Mouse (Mus musculus) lung, postnatal 10 days (tissue): Measurements from ENCODE around the gene Ngrn.

Experiments
- DNase-seq: peaks from one replicate; pipeline ENCODE4 v3.0.0; 2021

Ngrn gene

DNA sequence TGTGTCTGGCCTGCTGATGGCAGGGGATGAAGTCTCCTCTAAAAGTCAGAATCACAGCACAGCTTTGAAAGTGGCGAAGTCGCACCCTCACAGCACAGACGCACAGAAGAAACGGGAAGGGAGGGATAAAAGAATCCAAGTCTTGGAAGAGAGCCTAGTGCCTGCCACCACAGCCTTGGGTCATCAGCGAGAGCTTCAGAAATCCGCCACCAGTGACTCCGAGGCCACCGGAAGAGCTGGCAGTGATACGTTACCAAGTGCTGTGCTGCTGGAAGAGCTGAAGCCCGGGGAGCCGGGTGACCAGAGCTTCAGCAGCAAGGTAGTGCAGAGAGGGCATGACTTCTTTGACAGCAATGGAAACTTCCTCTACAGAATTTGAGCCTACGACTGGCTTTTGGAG is 3.6 kb downstream of the Ngrn start:
- DNase-seq, result no peak

GRCm38 (mm10) chr7:80267764-80268163 is 6.7 kb downstream of the Ngrn start:
- no peak for DNase-seq

DNA sequence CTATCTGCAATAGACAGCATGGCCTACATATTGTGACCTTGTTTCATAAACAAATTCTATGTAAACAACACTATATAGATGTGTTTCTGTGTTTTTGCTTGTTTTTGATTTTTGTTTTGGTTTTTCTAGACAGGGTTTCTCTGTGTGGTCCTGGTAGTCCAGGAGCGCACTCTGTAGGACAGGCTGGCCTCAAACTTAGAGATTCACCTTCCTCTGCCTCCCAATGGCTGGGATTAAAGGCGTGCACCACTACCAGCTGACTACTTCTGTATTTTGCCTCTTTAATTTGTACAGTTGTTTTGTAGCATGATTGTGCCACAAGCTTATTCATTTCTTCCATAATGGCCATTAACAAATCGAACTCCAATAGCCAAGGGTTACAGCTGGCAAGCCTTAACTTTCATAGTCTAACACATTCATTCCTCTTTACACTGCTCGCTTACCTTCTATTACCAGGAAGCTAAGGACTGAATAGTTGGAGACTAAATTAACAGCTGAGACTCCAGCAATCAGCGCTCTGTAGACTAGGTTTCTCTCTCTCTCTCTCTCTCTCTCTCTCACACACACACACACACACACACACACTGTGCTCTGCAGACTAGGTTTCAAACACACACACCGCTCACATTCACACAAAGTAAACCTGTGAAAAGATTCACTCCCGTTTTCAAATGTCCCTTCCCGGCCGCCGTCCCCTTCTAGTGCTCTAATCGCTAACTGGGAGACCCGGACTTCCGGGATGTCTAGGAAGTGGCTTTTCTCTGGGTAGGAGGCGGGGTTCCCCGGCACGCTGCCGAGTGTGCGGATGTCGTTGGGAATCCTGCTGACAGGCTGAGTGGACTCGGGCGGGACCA is 8.1 kb downstream of the Ngrn start, which contains the start of gene Vps33b:
Gene Vps33b, plus strand, starts transcription at position 753 of the 854 bp plus-strand sequence.
- DNase-seq, result peak; percentile 98

GRCm38 (mm10) chr7:80269751-80270255 is 8.8 kb downstream of the Ngrn start:
- DNase-seq, result peak; percentile 44

DNA sequence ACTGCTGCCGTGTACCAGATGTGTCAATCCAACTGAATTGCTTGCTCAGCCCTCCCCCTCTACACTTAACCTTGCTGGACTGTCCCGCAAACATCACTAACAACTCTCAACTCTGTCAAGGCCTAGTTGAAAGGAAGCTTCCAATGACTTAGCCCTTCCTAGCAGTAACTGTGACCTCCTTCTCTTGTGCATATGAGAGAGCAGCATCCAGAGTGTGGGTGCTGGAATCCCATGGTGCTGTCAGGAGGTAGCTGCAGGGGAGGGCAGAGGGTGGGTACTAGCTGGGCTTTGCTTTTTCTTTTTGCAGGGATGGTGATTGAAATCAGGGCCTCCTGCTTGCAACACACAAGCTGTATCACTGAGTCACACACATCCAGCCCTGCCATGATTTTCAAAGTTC is 12.4 kb downstream of the Ngrn start:
- no peak for DNase-seq

GRCm38 (mm10) chr7:80276374-80276773 is 15.4 kb downstream of the Ngrn start:
- no peak for DNase-seq

DNA sequence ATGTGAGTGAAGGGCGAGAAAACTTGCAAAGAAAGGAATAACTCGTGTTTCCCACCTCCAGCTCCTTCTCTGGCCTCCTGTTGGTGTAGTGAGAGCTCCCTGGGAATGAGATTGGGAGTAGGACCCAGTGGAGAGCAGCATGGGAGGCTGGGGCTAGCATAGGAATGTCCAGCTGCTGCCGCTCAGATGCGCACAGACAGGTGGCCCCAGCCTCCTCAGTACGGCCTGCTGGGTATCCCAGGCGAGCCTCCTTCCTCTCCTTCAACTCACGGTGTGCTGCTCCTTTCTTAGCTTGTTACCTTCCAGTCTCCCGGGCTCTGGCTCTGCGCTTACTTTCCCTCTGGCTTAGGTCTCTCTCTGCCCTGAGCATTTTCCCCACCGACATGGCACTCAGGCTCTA is 19.0 kb downstream of the Ngrn start:
- DNase-seq, result no peak

DNA sequence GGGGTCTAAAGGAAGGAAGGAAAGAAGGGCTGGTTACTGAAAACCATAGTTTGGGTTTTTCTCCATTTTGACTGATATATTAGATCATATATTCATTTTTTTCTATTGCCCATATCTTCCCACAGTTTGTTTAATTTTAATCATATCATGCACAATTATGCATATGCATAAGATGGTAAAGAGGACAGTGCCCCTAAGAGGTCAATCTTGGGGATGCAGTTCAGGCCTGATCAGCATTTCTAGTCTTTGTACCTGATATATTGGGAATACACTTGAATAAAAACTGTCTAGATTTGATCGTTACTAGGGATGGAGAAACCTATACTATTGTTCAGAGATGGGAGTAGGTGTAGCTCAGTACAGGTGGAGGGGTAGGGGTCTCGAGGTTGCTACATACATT is 20.0 kb downstream of the Ngrn start:
- no peak for DNase-seq

DNA sequence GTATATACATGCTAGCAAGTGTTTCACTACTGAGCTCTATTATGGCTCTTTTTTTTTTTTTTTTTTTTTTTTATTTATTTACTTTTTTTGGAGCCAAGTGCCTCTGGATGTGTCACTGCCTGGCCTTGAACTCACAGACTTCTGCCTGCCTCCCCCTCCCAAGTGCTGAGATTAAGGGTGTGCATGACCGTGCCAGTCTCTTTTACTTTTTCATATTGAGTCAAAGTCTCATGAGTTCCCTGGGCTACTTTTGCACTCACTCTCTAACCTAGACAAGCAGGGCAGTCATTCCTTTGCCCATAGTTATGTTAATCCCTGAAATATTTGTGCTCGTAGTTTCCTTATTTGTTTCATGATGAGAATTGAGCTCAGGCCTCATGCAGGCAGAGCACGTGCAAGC is 20.6 kb downstream of the Ngrn start:
- DNase-seq, result no peak

DNA sequence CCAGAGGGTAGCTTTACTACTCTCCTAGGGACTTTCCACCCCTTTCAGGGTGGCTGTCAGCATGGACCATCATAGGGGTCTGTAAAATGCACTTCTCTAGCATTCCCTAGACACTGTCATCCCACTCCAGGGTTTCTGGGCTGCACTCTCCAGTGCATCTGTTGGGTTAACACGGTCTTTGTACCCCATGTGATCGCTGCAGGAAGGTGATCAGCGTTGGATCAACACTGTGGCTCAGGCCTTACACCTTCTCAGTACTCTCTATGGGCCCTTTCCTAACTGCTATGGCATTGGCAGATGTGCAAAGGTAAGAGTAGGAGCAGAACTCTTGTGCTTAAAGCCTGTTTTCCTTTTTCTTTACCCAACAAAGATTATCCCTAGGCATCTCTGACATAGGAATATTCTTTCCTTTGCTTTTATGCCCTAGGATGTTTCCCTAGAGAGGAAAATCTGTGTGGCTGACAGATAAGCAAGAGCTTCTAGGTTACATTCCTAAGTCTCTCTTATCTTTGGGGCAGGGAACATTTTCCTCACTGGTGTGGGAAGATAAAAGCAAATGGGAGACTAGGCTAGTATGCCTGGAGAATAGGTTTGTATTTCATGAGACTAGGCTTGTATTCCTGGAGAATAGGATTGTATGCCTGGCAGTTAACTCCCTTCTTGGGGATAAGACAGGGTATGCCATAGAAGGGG is 22.4 kb downstream of the Ngrn start:
- DNase-seq, result no peak

GRCm38 (mm10) chr7:80284391-80284790 is 23.4 kb downstream of the Ngrn start:
- DNase-seq, result peak; percentile 39

DNA sequence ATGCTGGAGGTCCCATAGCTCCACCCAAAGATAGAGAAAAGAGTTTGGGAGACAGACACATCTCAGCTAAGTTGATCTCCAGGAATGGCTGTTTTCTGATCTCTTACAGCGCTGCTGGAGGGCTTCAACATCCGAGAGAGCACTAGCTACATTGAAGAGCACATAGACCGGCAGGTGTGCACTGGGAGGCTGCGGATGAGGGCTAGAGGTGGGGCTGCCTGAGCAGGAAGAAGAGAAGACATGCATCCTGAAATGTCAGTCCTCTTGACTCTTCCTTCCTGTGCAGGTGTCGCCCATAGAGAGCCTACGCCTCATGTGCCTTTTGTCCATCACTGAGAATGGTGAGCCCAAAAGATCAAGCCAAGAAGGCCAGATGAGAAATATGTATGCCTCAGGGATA is 24.7 kb downstream of the Ngrn start:
- DNase-seq, result no peak

- DNase-seq, result no peak
These were observed 26.7 kb downstream of the Ngrn start for GRCm38 (mm10) chr7:80287736-80288135.

- DNase-seq, result peak; percentile 98
These were observed 33.2 kb downstream of the Ngrn start, which contains the start of gene Prc1 for GRCm38 (mm10) chr7:80294062-80294763. Gene Prc1, plus strand, starts transcription at chr7:80294450.

- no peak for DNase-seq
These were observed 34.0 kb downstream of the Ngrn start for GRCm38 (mm10) chr7:80294764-80295648.

DNA sequence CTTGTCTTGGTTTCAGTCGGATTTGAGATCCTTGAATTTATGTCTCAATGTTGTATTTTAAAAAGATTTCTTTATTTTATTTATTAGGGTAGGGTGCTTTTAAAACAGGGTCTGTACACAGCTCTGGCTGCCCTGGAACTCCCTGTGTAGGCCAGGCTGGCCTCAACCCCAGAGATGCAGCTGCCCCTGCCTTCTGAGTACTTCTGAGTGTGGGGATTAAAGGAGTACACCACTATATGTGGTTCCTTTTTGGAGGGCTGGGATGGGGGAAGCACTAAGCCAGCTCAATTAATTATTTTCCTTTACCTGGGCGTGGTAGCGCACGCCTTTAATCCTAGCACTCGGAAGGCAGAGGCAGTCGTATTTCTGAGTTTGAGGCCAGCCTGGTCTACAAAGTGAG is 35.4 kb downstream of the Ngrn start:
- DNase-seq, result no peak

DNA sequence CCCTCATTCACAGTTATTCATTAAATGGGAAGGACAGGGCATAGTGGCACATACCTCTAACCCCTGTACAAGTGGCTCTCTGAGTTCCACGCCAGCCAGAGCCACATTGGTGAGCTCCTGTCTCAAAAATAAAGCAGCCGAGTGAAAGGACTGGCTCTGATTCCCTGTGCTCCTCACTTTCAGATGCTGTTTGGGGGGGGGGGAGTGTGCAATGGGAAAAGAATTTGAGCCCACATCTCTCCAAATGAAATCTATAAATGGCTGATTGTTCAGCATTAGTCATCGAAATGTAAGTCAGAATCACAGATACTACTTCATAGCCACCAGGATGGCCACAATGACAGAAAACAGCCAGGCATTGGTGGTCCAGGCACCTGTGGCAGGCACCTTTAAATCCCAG is 36.0 kb downstream of the Ngrn start:
- DNase-seq, result no peak

DNA sequence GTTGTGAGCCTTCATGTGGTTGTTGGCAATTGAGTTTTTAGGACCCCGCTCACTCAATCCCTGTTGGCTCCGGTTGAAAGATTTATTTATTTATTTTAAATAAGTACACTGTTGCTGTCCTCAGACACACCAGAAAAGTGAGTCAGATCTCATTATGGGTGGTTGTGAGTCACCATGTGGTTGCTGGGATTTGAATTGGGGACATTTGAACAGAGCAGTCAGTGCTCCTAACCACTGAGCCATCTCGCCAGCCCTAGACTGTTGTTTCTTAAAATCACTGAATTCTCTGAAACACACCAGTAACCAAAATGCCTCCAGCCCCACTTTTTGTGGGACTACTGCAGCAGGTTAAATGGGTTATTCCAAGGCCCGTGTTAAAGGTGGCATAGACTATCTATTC is 37.7 kb downstream of the Ngrn start:
- DNase-seq, result no peak

GRCm38 (mm10) chr7:80299568-80299967 is 38.6 kb downstream of the Ngrn start:
- no peak for DNase-seq

- no peak for DNase-seq
These were observed 40.5 kb downstream of the Ngrn start for GRCm38 (mm10) chr7:80301522-80301921.

DNA sequence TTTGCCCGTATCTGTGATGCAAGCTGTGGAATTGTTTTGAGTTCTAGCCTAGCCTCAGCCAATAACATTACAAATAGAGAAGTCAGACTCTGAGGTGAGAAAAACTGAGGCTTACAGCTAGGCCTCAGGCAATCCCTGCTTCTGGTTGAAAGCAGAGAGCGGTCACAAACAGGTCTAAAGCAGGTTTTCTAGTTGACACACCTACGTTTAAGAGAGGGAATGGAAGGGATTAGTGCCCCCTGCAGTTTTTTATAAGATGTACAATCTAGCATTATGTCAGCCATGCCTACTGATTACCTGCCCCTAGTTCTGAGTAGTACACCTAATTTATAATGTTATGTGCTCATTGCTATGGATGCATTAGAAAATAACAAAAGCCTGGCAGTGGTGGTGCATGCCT is 46.8 kb downstream of the Ngrn start:
- DNase-seq, result no peak

- DNase-seq, result no peak
These were observed 49.8 kb downstream of the Ngrn start for GRCm38 (mm10) chr7:80310771-80311170.
